Mouse (Mus musculus): ENCODE results near the gene Immp2l. TPM values are rescaled to one million over a fixed set of nuclear protein-coding genes. Genes with fewer than 3 reads are reported as not detected.
A peak's percentile ranks its signal among the peaks of the same experiment; 100 is the strongest.

Gene Immp2l
- polyA plus RNA-seq, 2 experiments, result 4.3 to 11.2 TPM

- no peaks in the 10 kb centered on the region for H3K36me3 ChIP-seq (replicated peaks; ENCODE audit: control insufficient read depth, insufficient read depth, low read depth)
- DNase-seq (ENCODE audit: low read depth in 3 of 3, low spot score in 3 of 3) (no peak), ATAC-seq (ENCODE audit: insufficient read depth) (no peak)
- no peaks in the 10 kb centered on the region; the same call in 1 of the 2 replicates for H3K27me3 ChIP-seq (ENCODE audit: control insufficient read depth, insufficient read depth, low read length)
- H3K27ac ChIP-seq, result no peak overlapping the region
- TF ChIP-seq CTCF (IDR thresholded peaks at IDR 0.05; ENCODE audit: low read depth), result no peak
- no peak for TF ChIP-seq EP300 (IDR thresholded peaks at IDR 0.05; ENCODE audit: low read depth)
- H3K4me2 ChIP-seq (ENCODE audit: low read depth), result no peak overlapping the region
- no peaks in the 10 kb centered on the region for H3K9me3 ChIP-seq (ENCODE audit: control insufficient read depth, low read length)
- no peak overlapping the region for H3K9ac ChIP-seq (replicated peaks)
- no peaks in the 10 kb centered on the region for H3K4me1 ChIP-seq (replicated peaks; ENCODE audit: control insufficient read depth in 2 of 2, insufficient read depth in 2 of 2, low read length in 1 of 2)
- WGBS (ENCODE audit: insufficient replicate concordance), result 68% methylated on average over 2 of the region's 2 CpGs
- no peak overlapping the region for H3K4me3 ChIP-seq (ENCODE audit: insufficient read depth in 1 of 2, low read depth in 2 of 2, low read length in 2 of 2)
These were observed 29.0 kb upstream of the Immp2l start for GRCm38 (mm10) chr12:40994846-40995245.

GRCm38 (mm10) chr12:40995618-40996370, 28.1 kb upstream of the Immp2l start:
- Histone ChIP-seq H3K9me3 (ENCODE audit: control insufficient read depth, low read length) (no peaks in the 10 kb centered on the region), H3K4me1 (replicated peaks; ENCODE audit: control insufficient read depth in 2 of 2, insufficient read depth in 2 of 2, low read length in 1 of 2) (no peaks in the 10 kb centered on the region), H3K4me3 (ENCODE audit: insufficient read depth in 1 of 2, low read depth in 2 of 2, low read length in 2 of 2) (no peak overlapping the region), H3K27me3 (ENCODE audit: control insufficient read depth, insufficient read depth, low read length) (no peaks in the 10 kb centered on the region; the same call in 1 of the 2 replicates), H3K27ac (no peak overlapping the region), H3K4me2 (ENCODE audit: low read depth) (no peak overlapping the region), H3K9ac (replicated peaks) (no peak overlapping the region), H3K36me3 (replicated peaks; ENCODE audit: control insufficient read depth, insufficient read depth, low read depth) (no peaks in the 10 kb centered on the region)
- WGBS (ENCODE audit: insufficient replicate concordance), result 51% methylated on average over 9 of the region's 9 CpGs
- TF ChIP-seq EP300 (IDR thresholded peaks at IDR 0.05; ENCODE audit: low read depth), result no peak
- no peak for TF ChIP-seq CTCF (IDR thresholded peaks at IDR 0.05; ENCODE audit: low read depth)
- DNase-seq (ENCODE audit: low read depth in 3 of 3, low spot score in 3 of 3), result no peak
- ATAC-seq (ENCODE audit: insufficient read depth), result no peak

- DNase-seq (ENCODE audit: low read depth in 3 of 3, low spot score in 3 of 3) (no peak), ATAC-seq (ENCODE audit: insufficient read depth) (no peak)
- Histone ChIP-seq H3K4me2 (ENCODE audit: low read depth) (no peak overlapping the region), H3K4me3 (ENCODE audit: insufficient read depth in 1 of 2, low read depth in 2 of 2, low read length in 2 of 2) (no peak overlapping the region), H3K4me1 (replicated peaks; ENCODE audit: control insufficient read depth in 2 of 2, insufficient read depth in 2 of 2, low read length in 1 of 2) (peaks cover 4 to 12% of the 10 kb centered on the region in 2 experiments), H3K36me3 (replicated peaks; ENCODE audit: control insufficient read depth, insufficient read depth, low read depth) (no peaks in the 10 kb centered on the region), H3K9me3 (ENCODE audit: control insufficient read depth, low read length) (no peaks in the 10 kb centered on the region), H3K9ac (replicated peaks) (no peak overlapping the region), H3K27me3 (ENCODE audit: control insufficient read depth, insufficient read depth, low read length) (no peaks in the 10 kb centered on the region), H3K27ac (no peak overlapping the region)
- no peak for TF ChIP-seq CTCF (IDR thresholded peaks at IDR 0.05; ENCODE audit: low read depth)
- TF ChIP-seq EP300 (IDR thresholded peaks at IDR 0.05; ENCODE audit: low read depth), result no peak
- WGBS (ENCODE audit: insufficient replicate concordance), result 82% methylated on average over 1 of the region's 1 CpGs
These were observed 1.4 kb upstream of the Immp2l start for GRCm38 (mm10) chr12:41022516-41022915.

GRCm38 (mm10) chr12:41024512-41024911, 622 bp downstream of the Immp2l start:
- DNase-seq (ENCODE audit: low read depth in 3 of 3, low spot score in 3 of 3), result peak in 1 of 3 experiments; percentile 24
- Histone ChIP-seq H3K4me1 (replicated peaks; ENCODE audit: control insufficient read depth in 2 of 2, insufficient read depth in 2 of 2, low read length in 1 of 2) (peaks cover 4 to 12% of the 10 kb centered on the region in 2 experiments), H3K27me3 (ENCODE audit: control insufficient read depth, insufficient read depth, low read length) (no peaks in the 10 kb centered on the region), H3K36me3 (replicated peaks; ENCODE audit: control insufficient read depth, insufficient read depth, low read depth) (no peaks in the 10 kb centered on the region), H3K9ac (replicated peaks) (peak overlapping the region; percentile 96), H3K4me2 (ENCODE audit: low read depth) (peak overlapping the region; percentile 88), H3K27ac (peak overlapping the region; percentile 60), H3K9me3 (ENCODE audit: control insufficient read depth, low read length) (no peaks in the 10 kb centered on the region), H3K4me3 (ENCODE audit: insufficient read depth in 1 of 2, low read depth in 2 of 2, low read length in 2 of 2) (peak overlapping the region; percentile 71 to 77)
- 7% methylated on average over 9 of the region's 9 CpGs for WGBS (ENCODE audit: insufficient replicate concordance)
- TF ChIP-seq EP300 (IDR thresholded peaks at IDR 0.05; ENCODE audit: low read depth) (no peak), CTCF (IDR thresholded peaks at IDR 0.05; ENCODE audit: low read depth) (no peak)
- ATAC-seq (ENCODE audit: insufficient read depth), result no peak

- Histone ChIP-seq H3K9me3 (ENCODE audit: control insufficient read depth, low read length) (0 out of 2 replicates have a peak, but pooled peaks cover 2% of the 10 kb centered on the region), H3K27ac (no peak overlapping the region), H3K36me3 (replicated peaks; ENCODE audit: control insufficient read depth, insufficient read depth, low read depth) (no peaks in the 10 kb centered on the region), H3K9ac (replicated peaks) (no peak overlapping the region), H3K4me1 (replicated peaks; ENCODE audit: control insufficient read depth in 2 of 2, insufficient read depth in 2 of 2, low read length in 1 of 2) (peaks cover 4 to 12% of the 10 kb centered on the region in 2 experiments), H3K27me3 (ENCODE audit: control insufficient read depth, insufficient read depth, low read length) (no peaks in the 10 kb centered on the region), H3K4me3 (ENCODE audit: insufficient read depth in 1 of 2, low read depth in 2 of 2, low read length in 2 of 2) (no peak overlapping the region), H3K4me2 (ENCODE audit: low read depth) (no peak overlapping the region)
- WGBS (ENCODE audit: insufficient replicate concordance), result 78% methylated on average over 6 of the region's 6 CpGs
- no peak for ATAC-seq (ENCODE audit: insufficient read depth)
- DNase-seq (ENCODE audit: low read depth in 3 of 3, low spot score in 3 of 3), result no peak
- no peak for TF ChIP-seq EP300 (IDR thresholded peaks at IDR 0.05; ENCODE audit: low read depth)
- TF ChIP-seq CTCF (IDR thresholded peaks at IDR 0.05; ENCODE audit: low read depth), result no peak
These were observed 3.6 kb downstream of the Immp2l start for GRCm38 (mm10) chr12:41027485-41027884.

Data from liver, embryonic 14.5 days (tissue).